Mouse (Mus musculus) thymus, adult 2 months (tissue): Measurements from ENCODE around the gene Tmem25.

Experiments used
- CTCF ChIP-seq: fragments of 200-500 bp; IDR thresholded peaks from 2 replicates; pipeline ENCODE4 v1.5.1; 2012; ENCODE audit warnings: mild to moderate bottlenecking, control low read depth, low read length, moderate library complexity, borderline replicate concordance; ENCODE audit not compliant: control insufficient read depth, poor library complexity, insufficient read depth; ENCODE audit errors: extremely low read depth
- POLR2A ChIP-seq: fragments of 200-500 bp; IDR thresholded peaks from 2 replicates; pipeline ENCODE4 v1.6.1; 2012; ENCODE audit warnings: mild to moderate bottlenecking, low read length, control low read depth, moderate library complexity; ENCODE audit not compliant: control insufficient read depth, poor library complexity, insufficient read depth; ENCODE audit errors: extremely low read depth

GRCm38 (mm10) chr9:44830506-44830905 lies 31.4 kb upstream of the Tmem25 start:
- TF ChIP-seq CTCF (no peak), POLR2A (no peak)
